Mouse (Mus musculus): ENCODE results near the gene Egf.
A peak's percentile ranks its signal among the peaks of the same experiment; 100 is the strongest.
"Not testable (repeated sequence)": the region's sequence is repeated elsewhere in the genome, so short reads cannot be mapped to it uniquely, and the experiment has no call there.

Egf gene

GRCm38 (mm10) chr3:129754650-129755604 is at the start of gene Egf:
Gene Egf, minus strand, starts transcription at chr3:129755316.
- DNase-seq = peak in 1 of 2 experiments; percentile 15

- no peak for DNase-seq
These were observed 48.6 kb upstream of the Egf start, which contains the start of gene Lrit3 for GRCm38 (mm10) chr3:129803765-129804164. Gene Lrit3, minus strand, starts transcription at chr3:129804030.

GRCm38 (mm10) chr3:129799011-129799410 is 43.9 kb upstream of the Egf start:
- DNase-seq = no peak

- DNase-seq = no peak
These were observed 43.4 kb upstream of the Egf start for GRCm38 (mm10) chr3:129798551-129798950.

- DNase-seq = no peak
These were observed 42.2 kb upstream of the Egf start for GRCm38 (mm10) chr3:129797341-129797740.

- DNase-seq = no peak
These were observed 38.7 kb upstream of the Egf start for GRCm38 (mm10) chr3:129793801-129794200.

- no peak for DNase-seq
These were observed 27.6 kb upstream of the Egf start for GRCm38 (mm10) chr3:129782746-129783145.

GRCm38 (mm10) chr3:129781435-129781834 is 26.3 kb upstream of the Egf start:
- no peak for DNase-seq

- no peak for DNase-seq
These were observed 16.1 kb upstream of the Egf start for GRCm38 (mm10) chr3:129771210-129771609.

- no peak for DNase-seq
These were observed 12.1 kb upstream of the Egf start for GRCm38 (mm10) chr3:129766971-129767794.

- DNase-seq = no peak
These were observed 11.0 kb upstream of the Egf start for GRCm38 (mm10) chr3:129766106-129766505.

- DNase-seq = not testable (repeated sequence)
These were observed 2.5 kb upstream of the Egf start for GRCm38 (mm10) chr3:129757599-129757998.

GRCm38 (mm10) chr3:129744803-129745202 is 10.3 kb downstream of the Egf start:
- peak in 1 of 2 experiments; percentile 18 for DNase-seq

GRCm38 (mm10) chr3:129742781-129743180 is 12.3 kb downstream of the Egf start:
- DNase-seq = no peak

GRCm38 (mm10) chr3:129738291-129739183 is 16.6 kb downstream of the Egf start:
- DNase-seq = no peak

GRCm38 (mm10) chr3:129731636-129732035 is 23.5 kb downstream of the Egf start:
- no peak for DNase-seq

- DNase-seq = no peak
These were observed 24.7 kb downstream of the Egf start for GRCm38 (mm10) chr3:129730426-129730825.

- DNase-seq = no peak
These were observed 25.2 kb downstream of the Egf start for GRCm38 (mm10) chr3:129729916-129730315.

GRCm38 (mm10) chr3:129725592-129725991 is 29.5 kb downstream of the Egf start:
- DNase-seq = no peak

- DNase-seq = peak; percentile 92 to 94
These were observed 30.1 kb downstream of the Egf start for GRCm38 (mm10) chr3:129724961-129725501.

GRCm38 (mm10) chr3:129724505-129724904 is 30.6 kb downstream of the Egf start:
- DNase-seq = no peak

- no peak for DNase-seq
These were observed 31.8 kb downstream of the Egf start for GRCm38 (mm10) chr3:129723311-129723710.

All from lung, adult 18-20 months (tissue).